Mouse (Mus musculus) Patski (cell line): ENCODE measurements at regions not wholly inside any gene's neighbourhood (a gene's known extent, or its start where the extent isn't known, plus 50 kb on each side); places are given as distances from the start of the nearest gene placed in this dataset.
A peak's percentile ranks its signal among the peaks of the same experiment; 100 is the strongest.

Source experiments
- ATAC-seq: fragments of 100-300 bp; one replicate; pipeline ENCODE4 v1.8.0; 2021
- CTCF ChIA-PET: fragments of 350-600 bp; sonication (Branson Sonifier 250); formaldehyde crosslinking; loops from one replicate; lab custom pipeline; 2022; ENCODE audit warnings: inconsistent platforms; lab: Charles Lee
- POLR2A ChIA-PET: fragments of 350-600 bp; sonication (Branson Sonifier 250); formaldehyde crosslinking; loops from one replicate; lab custom pipeline; 2022; ENCODE audit warnings: antibody characterized with exemption, inconsistent platforms; lab: Charles Lee
- DNase-seq: peaks from one replicate; pipeline ENCODE4 v3.0.0-alpha.2; 2011; ENCODE audit warnings: low read depth, low spot score
- H3K27me3 ChIP-seq: fragments of 371-371 bp; one replicate; pipeline ENCODE4 v1.5.1; 2021
- CTCF ChIP-seq: fragments of 100-300 bp; IDR thresholded peaks from one replicate; pipeline ENCODE4 v1.5.1; 2021
- in situ Hi-C: fragments of 300-500 bp; cut with MboI; formaldehyde crosslinking; loops from 3 replicates; pipeline ENCODE4 v1.11.1; 2018; ENCODE audit warnings: low pct_unique_long_range_greater_than_20kb, mixed read lengths

DNA sequence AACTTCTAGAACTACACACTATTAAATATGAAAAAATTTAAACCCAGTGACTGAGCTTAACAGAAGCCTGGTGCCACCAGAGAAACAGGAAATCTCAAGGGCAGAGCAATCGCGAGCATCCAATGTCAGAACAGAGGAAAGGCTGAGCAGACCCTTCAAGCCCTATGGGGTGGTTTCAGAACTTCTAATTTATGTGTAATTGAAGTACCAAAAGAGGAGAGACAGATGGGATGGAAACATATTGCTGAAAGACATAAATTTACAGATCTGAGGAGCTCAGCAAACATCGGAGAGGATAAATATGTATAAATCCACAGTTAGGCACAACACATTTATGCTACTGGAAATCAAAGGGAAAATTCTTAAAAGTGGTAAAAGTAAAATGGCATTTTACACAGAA lies 637.6 kb downstream of the Rwdd3 start:
- TF ChIP-seq CTCF, result no peak
- DNase-seq, result no peak
- ChIA-PET CTCF (interaction anchor here (1.3 to 1.8 kb wide), 3 partner anchors 13 to 35 kb away, joined by 4 to 6 read pairs (median 5); no protein-coding TSS in a partner anchor), POLR2A (no interaction called here)
- in situ Hi-C loops, result no loop called here
- ATAC-seq, result no peak
- peaks cover 3% of the 10 kb centered on the region for H3K27me3 ChIP-seq

DNA sequence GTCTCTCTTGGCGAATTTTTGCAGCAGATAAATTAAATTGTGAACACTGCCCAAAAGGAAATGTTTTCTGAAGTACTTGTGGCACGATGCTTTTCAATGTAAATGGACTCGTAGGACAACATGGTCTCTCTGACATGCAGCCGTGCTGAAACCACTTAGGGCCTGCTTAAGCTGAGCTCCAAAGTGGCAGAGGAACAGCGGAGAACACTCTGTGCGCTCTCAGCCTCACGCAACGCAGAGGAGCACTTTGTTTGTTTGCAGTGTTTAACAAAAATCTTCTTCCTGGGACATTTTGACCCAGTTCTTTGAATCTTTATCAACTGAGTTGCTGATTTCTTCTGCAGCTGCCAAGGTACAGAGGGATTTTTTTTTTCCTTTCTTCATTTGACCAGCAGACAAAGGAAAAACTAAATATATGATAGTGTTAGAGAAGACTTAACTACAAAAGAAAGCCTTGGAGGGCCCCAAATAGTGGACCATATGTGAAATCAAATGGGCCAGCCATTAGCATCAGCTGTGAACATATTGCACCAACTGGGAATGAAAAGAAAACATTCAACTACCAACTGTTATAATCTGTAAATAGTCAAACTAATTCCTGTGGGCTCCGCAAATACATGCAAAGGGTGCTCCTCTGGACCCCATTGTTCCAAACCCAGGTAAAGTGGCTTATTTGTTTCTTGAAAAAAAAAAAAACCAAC lies 639.5 kb downstream of the Rwdd3 start:
- DNase-seq (no peak), ATAC-seq (no peak)
- ChIA-PET POLR2A (interaction anchor here (0.7 to 1.0 kb wide), 2 partner anchors 15 to 58 kb away, joined by 3 to 5 read pairs; no protein-coding TSS in a partner anchor), CTCF (no interaction called here)
- no peak for TF ChIP-seq CTCF
- in situ Hi-C loops, result no loop called here
- H3K27me3 ChIP-seq, result peaks cover 3% of the 10 kb centered on the region

DNA sequence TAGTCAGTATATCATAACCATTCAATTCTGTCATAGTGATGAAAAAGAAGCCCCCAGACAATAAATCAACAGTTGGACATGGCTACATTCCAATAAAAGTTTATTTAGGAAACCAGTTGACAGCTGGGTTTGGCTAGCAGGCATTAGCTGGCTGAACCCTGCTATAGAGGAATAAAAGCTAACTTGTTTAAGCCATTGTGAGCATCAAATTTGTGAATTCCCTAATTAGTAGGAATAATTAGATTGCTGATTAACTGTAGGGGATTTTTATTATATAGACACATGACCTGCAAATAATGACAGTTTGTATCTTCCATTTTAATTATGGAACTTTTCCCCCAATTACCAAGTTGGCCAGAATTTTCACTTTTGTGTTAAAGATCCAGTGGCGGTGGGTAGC lies 659.8 kb downstream of the Rwdd3 start:
- no peak for TF ChIP-seq CTCF
- ATAC-seq (no peak), DNase-seq (no peak)
- no peaks in the 10 kb centered on the region for H3K27me3 ChIP-seq
- ChIA-PET CTCF (no interaction called here), POLR2A (no interaction called here)
- in situ Hi-C loops, result no loop called here

DNA sequence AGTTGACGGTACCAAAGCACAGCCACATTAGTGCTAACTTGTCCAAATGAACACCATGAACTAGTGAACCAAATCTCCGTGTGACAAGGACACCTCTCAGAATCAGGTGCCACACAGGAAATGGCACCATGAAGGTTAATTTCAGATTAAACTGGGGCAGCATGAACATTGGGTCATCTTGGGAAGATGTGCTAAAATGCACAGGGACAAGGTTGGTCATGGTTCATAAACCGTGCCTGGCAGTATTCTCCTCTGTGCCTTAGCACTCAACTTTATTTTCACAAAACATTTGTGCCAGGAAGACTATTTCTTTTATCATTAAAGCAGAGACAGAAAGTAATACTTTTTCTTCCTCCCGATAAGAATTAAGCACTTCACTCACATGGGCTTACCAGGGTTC lies 672.6 kb downstream of the Rwdd3 start:
- POLR2A ChIA-PET, result no interaction called here
- CTCF ChIA-PET, result no interaction called here
- no peaks in the 10 kb centered on the region for H3K27me3 ChIP-seq
- no peak for TF ChIP-seq CTCF
- DNase-seq, result no peak
- ATAC-seq, result no peak
- in situ Hi-C loops, result no loop called here

DNA sequence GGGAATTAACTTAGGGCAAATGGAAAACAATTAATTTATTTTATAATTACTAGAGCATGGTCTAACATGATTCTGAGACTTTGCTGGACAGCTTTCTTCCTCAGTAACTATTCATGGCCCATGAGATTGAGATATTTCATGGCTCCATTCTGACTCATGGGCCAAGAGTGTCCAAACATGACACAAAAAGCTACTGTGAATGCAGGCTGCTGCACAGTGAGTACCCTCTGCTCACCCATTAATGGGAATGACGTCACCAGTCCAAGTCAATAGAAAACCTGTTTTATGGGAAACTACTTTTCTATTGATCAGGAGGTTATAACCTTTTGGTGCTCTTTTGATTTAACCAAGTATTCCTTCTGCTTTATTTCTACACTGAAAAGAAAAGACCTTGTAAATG lies 693.6 kb downstream of the Rwdd3 start:
- DNase-seq, result no peak
- CTCF ChIA-PET, result interaction anchor here (1.2 to 1.4 kb wide), 3 partner anchors 8 to 11 kb away, joined by 3 to 4 read pairs (median 4); no protein-coding TSS in a partner anchor
- H3K27me3 ChIP-seq, result no peaks in the 10 kb centered on the region
- no peak for TF ChIP-seq CTCF
- in situ Hi-C loops, result no loop called here
- POLR2A ChIA-PET, result no interaction called here
- ATAC-seq, result no peak

DNA sequence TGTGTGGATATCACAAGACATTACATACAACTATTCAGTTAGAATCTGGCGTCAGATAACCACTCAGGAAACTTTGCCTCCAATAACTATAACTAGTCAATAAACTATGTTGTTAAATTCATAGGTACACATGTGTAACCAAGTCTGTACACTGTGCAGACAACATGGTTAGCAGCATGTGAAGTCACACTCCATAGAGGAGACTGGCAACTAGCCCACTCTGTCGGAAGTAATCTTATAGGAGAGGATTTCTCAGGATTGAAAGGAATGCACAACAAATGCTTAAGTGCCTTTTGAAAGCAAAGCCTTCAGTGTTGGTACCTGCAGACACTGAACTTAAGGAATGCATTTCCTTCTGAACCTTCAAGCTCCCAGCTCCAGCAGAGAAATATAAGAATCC lies 693.0 kb upstream of the Ptbp2 start:
- POLR2A ChIA-PET, result no interaction called here
- in situ Hi-C loops, result no loop called here
- CTCF ChIA-PET, result interaction anchor here (1.3 to 1.4 kb wide), 2 partner anchors 9 to 10 kb away, joined by 3 to 4 read pairs; no protein-coding TSS in a partner anchor
- ATAC-seq (no peak), DNase-seq (no peak)
- H3K27me3 ChIP-seq, result no peaks in the 10 kb centered on the region
- no peak for TF ChIP-seq CTCF

DNA sequence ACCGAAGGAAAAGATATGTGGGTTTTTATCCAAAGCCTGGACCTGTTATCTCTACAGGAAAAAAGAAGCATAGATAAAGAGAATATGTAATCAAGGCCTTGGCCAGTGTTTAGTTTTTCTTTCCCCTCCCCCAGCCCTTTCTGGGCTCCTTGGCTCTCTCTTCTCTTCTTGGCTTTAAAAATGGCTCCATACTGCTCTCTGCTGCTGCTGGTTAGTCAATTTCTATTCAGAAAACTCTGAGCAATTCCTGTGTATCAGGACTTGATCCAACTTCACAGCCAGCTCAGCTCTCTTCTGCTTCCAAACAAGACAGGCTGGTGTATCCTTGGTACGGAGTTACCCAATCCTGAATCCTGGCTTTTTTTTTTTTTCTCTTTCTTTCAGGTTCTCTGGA lies 689.4 kb upstream of the Ptbp2 start:
- ChIA-PET POLR2A (no interaction called here), CTCF (interaction anchor here (0.7 to 1.2 kb wide), 2 partner anchors 236 to 688 kb away, joined by 3 read pairs; no protein-coding TSS in a partner anchor)
- H3K27me3 ChIP-seq, result no peaks in the 10 kb centered on the region
- ATAC-seq (no peak), DNase-seq (no peak)
- peak; percentile 39 for TF ChIP-seq CTCF
- in situ Hi-C loops, result no loop called here

DNA sequence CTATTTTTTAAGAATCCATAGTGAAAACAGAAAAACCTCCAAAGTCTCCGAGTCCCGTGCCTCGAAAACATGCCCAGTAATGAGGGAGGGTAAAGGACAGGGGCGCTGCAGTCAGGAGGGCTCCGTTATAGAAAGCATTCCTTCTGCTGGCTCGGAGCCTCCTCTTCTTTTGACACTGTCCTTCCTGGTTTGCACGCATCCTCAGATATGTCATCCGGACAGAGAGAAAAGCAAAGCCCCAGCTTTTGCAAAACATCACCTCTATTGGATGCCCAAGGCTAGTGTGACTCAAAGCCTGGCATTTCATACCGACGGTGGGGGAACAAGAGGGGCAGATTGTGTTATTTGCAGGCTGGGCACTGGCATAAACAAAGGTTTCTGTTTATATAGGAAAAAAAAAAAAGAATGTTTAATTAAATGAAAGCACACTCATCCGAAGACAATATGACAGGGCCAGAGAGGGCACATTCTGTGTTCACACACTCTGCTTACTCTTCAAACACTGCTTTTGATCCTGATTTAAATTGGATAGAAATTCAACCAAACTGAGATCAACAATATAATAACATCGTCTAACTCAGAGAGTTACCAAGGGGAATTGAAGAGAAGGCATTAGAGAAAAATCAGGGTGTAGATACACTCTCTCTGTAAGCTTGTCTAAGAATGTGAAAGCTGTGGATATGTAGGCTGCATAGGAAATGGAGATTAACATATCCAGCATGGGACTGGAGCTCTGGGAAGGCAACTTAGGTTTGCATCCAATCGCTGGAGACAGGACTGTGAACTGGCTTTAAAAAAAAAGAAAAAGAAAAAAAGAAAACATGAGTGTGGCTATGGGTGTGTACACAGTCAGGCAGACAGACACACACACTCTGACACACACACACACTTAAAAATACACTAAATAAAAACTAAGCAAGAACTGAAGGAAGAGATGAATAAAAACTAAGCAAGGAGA lies 688.7 kb upstream of the Ptbp2 start:
- no peak for DNase-seq
- ChIA-PET POLR2A (no interaction called here), CTCF (interaction anchor here (1.0 kb wide), 2 partner anchors 10 to 21 kb away, joined by 3 read pairs; no protein-coding TSS in a partner anchor)
- no peak for ATAC-seq
- no peak for TF ChIP-seq CTCF
- H3K27me3 ChIP-seq, result no peaks in the 10 kb centered on the region
- in situ Hi-C loops, result no loop called here

DNA sequence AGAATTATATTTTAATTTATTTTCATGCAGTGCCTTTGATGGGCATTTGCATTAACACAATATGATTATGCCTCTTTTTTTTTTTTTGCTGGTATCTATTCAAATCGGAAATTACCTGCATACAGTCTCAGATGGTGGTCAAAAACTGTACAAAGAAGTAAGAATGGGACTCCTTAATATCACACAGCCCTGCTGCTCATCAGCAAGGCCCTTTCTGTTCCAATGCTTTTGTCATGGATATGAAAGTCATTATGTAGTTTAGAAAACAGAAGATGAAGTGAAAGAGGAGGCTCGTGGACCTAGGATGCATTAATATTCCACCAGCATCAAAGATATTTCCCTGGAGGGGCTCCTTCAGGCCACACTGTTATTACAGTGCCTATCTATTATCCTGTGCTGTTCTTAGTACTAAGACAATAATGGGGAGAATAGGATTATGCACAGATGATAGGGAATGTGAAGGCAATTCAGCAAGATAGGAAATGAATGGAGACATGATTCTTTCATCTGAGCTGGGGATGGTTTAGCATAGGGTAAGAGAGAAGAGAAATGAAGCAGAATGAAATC lies 687.7 kb upstream of the Ptbp2 start:
- no peak for ATAC-seq

DNA sequence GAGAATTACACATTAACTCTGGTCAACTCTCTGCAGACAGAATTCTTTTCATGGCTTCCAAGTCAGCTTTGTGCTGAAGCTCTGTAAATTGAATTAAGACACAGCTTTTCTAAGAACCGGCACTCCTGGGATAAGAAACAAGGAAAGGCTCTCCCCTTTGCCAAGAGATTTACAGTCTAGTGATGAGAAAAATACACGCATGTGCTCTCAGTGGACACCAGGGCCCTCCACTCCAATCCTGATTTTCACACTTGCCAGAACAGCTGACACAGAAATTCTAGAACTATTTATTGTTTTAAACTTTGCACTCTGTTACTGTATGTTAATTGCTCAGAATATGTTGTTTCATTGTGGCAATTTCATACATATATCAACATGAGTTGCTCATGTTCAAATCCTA lies 684.6 kb upstream of the Ptbp2 start:
- DNase-seq (no peak), ATAC-seq (no peak)
- in situ Hi-C loops, result no loop called here
- no peak for TF ChIP-seq CTCF
- ChIA-PET POLR2A (interaction anchor here (1.3 kb wide), 1 partner anchor 19 kb away, joined by 4 read pairs; no protein-coding TSS in a partner anchor), CTCF (interaction anchor here (1.0 to 1.1 kb wide), 2 partner anchors 10 to 17 kb away, joined by 4 read pairs; no protein-coding TSS in a partner anchor)
- H3K27me3 ChIP-seq, result no peaks in the 10 kb centered on the region

More for the DNA sequence above, 687.7 kb upstream of the Ptbp2 start:
- in situ Hi-C loops, result no loop called here
- ChIA-PET POLR2A (no interaction called here), CTCF (no interaction called here)
- no peaks in the 10 kb centered on the region for H3K27me3 ChIP-seq
- no peak for TF ChIP-seq CTCF
- no peak for DNase-seq
